Mouse (Mus musculus): ENCODE measurements around the gene S100a3.

The S100a3 gene

DNA sequence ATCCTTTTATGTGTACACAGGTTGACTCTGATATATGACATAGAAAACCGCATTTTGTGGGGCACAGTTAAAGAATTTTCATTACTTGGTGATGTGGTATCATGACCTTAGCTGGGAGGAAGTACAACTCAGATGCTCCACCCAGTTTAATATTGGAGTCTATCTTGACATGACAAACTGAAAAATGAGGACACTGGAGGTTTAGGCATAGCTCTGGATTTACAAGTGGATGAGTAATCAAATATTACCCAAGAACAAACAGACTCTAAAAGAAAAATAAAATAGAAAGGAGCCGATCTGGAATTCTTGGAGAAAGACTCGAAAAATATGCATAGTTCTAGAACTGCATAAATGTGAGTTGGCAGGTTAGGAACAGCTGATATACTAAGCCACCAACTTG, 14.9 kb downstream of the S100a3 start:
- no peak for DNase-seq

DNA sequence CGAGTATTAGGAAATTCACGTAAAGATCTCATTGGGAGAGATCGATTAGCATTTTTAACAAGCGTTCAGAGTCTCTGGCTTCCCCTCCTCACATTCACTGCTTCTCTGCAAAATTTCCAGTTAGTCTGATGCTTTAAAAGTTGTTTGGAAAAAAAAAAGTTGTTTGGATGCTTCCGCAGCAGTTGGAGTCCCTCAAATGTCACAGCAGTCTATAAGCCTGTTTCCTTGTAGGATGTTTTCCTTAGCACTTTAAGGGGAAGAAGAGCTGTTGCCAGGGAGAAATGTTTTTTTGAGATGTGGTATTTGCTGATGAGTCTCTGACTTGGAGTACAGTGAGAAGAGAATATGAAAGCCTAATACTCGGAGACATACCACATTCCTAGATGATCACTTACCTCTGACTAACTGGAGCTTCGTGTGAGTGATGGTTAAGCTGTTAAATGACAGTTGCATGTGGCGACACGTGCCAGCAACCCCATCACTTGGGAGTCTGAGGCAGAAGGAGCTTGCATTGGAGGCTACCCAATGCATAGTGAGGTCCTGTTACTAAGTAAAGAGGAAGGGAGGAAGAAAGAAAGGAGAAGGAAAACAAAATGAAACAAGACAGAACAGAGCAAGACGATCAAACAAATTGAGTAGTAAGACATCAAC, 16.1 kb downstream of the S100a3 start:
- no peak for DNase-seq

DNA sequence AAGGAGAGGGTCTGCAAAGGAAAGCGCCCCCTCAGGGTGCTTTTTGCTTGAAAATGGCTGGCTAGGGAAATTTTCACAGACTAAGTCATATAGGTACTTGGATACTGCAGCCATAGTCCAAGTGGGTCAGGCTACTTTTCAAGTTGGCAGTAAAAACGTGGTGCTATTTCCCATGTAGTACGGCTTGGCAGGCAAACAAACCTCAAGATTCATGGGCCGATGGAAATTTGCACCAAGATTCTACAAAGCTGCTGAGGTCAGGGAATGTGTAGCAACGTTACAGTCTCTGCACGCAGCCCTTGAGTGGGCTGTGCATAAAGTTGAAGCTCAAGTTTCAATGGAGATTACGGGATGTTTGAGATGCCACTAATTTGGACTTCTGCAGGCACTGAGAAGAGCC, 19.1 kb downstream of the S100a3 start:
- DNase-seq = no peak

DNA sequence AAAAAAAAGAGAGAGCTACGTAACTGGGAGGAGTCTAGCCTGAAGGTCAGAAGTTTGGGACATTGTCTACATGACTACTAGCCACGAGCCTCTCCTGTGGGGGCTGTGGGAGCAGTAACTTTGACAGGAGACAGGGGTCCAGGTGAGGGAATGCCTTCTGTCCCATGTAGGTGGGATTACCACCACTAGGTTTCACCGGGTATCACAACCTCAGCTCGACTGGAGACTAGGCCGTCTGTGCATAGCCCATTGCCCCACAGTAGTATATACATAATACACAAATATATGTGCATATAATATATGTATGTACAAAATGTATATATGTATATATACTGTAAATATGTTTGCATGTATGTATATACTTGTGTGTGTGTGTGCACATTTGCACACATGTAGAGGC, 20.8 kb downstream of the S100a3 start:
- no peak for DNase-seq

DNA sequence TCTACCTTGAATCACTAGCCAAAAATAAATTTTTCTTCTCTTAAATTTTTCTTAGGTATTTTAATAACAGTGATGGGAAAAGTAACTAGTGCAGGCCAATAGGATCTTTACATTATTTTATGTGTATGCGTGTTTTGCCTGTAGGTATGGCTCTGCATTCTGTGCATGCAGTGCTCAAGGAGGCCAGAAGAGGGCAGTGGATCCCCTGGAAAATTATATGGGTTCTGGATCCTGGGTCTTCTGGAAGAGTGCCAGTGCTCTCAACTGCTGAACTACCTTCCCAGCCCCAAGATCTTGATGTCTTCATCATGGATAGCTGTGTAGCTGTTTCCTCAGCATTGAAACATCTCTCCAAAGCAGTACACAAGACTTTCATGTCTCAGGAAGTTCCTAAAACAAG, 21.8 kb downstream of the S100a3 start:
- no peak for DNase-seq

DNA sequence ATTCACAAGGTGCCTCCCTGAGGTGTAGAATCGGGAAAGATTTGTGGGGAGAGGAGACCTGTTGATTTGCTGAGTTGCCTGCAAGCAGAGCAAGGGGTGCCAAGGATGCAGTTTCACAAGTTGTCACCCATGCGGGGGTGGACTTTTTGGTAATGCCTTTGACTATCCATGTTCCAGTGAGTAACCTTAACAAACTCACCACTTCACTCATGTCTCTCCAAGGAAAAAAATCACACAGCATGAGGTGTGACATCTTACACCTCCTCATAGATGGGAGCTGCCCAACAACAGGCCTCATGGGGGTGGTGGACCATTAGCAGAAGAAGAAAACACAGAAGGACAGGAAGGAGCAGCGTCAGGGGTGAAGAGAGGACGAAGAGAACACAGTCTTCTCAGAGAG, 22.2 kb downstream of the S100a3 start:
- DNase-seq = no peak

DNA sequence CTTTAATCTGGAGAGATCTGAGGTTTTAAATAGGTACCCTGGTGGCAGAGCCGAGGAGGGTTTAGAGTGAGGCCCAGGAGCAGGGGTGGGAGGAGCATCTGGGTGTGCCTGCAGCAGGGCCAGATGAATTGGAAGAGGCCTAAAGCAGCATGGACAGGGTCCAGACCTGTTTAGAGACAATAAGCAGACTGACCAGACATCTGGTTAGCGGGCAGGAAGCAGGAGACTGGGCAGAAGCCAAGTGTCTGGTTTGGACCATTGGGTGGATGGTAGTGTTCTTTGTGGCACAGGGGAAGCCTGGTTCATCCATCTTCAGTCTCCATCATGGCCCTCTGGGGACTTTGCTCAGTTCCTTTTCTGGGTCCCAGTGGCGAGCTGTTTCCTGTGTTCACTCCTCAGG, 23.5 kb downstream of the S100a3 start:
- DNase-seq = no peak

DNA sequence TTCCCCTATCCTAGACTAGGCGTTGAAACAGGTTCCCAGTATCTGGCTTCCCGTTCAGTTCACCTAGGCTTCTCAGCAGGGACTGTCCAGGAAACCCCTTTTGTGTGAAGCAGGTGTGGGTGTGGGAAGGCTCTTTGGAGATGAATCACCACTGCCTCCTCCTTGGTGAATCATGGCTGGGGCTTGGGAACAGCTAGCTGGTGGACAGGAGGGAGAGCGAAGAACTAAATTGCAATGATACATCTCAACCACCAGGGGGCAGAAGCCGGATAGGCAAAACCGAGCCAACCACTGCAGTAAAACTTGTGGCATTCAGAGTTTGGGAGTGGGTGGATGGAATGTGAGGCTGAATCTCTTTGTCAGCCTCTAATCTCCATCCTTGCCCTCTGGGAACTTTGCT, 25.2 kb downstream of the S100a3 start:
- peak; percentile 41 for DNase-seq

DNA sequence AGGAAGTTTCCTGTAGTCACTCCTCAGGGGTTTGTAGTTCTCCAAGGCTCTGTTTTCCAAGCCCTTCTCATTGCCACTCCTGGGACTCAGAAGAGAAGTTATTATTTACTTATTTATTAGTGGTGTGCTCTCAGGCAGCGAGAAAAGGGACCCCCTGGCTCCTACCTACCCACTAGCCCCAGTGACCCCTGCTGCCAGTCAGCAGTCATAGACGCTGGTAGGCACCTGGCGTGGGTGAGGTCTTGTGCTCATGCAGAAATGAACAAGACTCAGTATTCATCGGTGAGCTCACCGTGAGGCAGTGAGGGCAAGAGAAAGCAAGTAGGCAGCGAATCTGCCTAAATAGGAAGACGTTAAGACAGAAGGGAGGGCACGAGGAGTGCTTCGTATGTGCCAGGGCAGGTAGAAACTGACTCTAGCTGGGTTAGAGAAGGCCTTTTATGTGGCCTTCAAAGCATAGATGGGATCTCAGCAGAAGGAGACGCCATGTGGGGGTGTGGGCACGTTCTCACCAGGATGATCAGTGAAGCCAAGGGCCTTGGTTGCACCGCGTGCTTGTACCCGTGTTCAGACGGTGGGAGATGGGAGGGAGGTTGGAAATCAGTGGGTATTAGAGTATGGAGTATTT, 25.8 kb downstream of the S100a3 start:
- no peak for DNase-seq

DNA sequence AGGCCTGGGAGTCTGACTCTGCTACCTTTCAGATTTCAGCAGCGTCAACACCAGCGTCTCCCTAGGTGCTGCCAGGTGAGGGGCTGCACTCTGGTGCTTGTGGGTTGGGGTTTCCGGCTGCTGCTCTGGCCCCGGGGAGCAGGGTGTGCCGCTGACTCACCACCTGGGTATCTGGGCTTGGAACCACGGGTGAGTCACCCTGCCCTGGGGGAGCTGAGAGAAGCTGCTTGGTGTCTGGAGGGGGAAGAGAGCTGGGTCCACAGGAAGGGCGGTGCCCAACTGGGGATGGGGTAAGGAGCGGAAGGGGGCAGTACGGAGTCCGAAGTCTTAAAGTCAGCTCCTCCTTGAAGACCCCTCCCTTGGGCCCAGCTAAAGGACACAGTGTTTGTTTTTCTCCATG, 26.5 kb downstream of the S100a3 start:
- no peak for DNase-seq

DNA sequence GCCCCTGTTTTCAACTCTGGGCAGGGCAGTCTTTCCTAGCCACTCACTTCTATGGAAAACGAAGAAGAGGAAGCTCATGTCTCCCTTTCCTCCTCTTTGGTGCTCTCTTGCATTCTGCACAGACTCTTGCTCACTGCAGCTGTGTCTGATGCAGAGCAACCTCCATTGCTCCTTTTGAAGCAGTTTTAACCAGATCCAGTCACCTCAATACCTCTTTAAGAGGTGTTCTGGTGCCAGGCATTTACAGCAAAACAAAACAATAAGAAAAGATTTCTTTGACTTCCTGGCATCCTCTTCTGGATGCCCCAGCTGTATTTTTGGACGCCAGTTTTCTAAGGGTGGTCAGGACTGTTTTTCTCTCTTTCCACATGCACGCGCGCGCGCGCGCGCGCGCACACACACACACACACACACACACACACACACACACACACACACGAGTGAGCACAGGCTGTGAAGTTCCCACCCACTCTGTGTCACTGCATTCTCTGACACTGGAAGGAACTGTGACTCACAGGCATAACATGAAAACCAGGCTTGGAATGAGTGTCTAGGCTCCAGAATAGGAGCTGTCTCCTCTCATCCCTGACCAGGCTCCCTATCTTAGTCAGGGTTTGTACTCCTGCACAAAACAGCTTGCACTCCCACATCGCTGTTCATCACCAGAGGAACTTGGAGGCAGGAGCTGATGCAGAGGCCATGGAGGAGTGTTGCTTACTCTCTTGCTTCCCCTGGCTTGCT, 27.2 kb downstream of the S100a3 start:
- no peak for DNase-seq

DNA sequence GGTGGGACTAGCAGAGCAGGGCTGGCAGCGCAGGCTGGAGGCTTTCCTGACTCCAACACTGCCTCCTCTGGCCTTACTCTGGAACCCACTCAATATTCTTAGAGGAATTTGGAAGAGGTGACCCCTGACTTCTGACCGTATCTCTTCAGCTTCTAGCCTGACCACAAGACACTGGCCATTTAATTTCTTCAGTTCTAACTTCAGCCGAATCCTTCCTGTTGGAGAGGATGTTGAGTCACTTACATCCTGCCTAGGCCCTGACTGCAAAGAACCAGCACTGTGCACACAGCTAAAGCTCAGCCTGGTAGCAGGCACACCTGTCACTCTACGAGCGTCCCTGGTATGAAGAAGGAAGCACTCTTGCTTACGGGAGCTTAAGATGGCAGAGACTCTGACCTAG, 29.0 kb downstream of the S100a3 start:
- DNase-seq = no peak

DNA sequence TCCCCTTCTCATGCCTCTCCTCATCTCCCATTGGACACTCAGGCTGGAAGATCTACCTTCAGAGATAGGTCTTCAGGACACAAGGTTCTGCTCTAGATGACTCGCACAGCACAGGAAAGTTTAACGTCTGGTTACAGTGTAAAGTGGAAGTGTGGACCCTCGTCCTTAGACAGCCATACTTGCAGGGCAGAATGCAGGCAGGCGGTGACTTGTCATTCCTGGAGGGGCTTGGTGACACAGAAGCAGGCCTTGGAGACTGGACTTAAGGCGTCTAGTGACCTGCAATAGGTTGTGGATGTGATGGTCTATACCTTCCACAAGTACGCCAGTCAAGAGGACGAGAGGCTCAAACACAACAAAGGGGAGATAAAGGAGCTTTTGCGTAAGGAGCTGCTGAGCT, 29.6 kb downstream of the S100a3 start, which contains the start of gene S100a2:
TSS of gene S100a2 (plus strand) at position 301 of the 400 bp plus-strand sequence.
- no peak for DNase-seq

DNA sequence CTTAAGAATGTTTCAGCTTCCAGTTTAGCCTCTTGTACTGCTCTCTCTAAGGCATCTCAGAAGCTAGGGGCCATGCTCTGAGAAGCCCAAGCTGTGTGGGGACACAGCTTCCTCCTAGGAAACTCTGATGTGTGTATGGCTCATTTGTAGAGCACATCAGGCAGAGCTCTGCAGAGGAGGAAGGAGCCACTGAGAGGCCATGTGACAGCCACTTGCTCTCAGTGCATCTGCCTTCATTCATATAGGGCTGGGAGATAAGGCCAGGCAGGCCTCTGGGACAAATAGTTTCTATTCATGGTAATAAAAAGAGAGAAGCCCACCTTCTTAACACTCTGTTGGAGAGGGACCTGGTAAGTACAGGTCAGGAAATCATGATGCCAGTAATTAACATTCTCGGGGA, 34.1 kb downstream of the S100a3 start:
- no peak for DNase-seq

DNA sequence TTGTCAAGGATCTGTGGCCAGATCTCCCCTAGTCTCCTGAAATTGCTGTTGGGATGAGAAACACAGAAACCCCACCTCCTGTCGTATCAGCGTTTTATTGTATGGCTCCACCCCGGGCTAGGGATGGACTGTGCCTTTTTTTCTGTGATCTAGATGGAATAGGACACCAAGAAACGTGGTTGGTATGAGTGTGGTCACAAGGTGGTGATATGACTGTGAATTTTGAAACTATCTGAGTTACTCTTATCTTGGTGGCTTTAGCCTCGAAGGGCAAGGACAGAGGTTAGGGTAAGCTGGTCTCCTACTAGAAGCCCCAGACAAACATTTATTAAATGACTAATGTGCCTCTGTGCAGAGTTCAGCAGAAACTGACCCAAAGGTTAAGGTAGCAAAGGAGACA, 35.2 kb downstream of the S100a3 start:
- no peak for DNase-seq

DNA sequence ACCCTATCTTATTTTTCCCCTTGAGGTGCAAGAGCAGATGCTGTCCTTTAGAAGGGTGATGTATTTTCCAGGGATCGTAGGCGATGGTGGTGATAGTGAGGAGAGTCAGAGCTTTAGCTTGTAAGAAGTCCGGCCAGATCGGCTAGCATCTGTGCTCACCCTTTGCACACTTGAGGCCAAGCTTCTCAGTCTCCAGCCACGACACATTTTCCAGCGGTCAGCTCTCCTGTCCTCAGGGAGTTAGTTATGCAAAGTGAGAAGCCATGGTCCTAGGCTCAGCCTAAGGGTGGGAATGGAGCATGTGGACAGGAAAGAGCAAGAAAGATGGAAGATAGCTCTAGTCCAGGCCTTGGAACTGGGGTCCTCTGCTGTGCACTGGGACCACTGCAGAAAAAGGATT, 36.4 kb downstream of the S100a3 start:
- no peak for DNase-seq

DNA sequence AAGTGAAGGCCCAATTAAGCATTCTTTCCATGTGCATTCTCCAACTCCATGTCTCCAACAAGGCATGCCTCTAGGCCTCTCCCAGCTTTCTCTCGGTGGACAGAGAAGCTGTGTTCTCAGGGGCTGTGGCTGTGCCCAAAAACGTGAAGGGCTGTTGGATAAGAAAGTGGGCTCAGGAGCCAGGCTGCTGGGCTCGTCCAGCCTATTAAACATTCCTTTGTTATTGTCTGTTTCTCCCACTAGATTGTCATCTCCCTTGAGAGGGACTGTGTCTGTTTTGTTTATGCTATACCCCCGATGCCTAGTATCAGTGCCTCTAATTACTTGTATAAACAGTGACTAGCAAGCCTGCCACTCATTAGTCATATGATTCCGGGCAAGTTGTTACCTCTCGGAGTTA, 37.4 kb downstream of the S100a3 start:
- DNase-seq = no peak

DNA sequence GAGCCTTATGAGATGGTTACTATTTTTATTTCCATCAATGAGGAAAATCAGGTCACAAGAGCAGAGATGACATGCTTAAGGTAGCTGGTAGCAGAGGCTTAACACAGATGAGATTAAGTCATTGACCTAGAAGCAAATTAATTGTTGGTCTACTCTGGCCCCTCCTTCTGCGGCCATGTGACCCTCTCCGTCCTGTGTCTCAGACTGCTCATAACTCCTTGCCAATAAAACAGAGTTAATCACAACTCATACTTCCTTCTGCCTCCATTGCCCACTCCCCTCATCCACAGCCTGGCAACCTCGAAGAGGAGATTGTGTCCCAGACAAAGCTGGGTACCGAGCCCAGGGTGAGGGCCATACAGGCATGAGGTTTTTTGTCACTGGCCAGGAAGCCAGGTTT, 37.8 kb downstream of the S100a3 start:
- no peak for DNase-seq

DNA sequence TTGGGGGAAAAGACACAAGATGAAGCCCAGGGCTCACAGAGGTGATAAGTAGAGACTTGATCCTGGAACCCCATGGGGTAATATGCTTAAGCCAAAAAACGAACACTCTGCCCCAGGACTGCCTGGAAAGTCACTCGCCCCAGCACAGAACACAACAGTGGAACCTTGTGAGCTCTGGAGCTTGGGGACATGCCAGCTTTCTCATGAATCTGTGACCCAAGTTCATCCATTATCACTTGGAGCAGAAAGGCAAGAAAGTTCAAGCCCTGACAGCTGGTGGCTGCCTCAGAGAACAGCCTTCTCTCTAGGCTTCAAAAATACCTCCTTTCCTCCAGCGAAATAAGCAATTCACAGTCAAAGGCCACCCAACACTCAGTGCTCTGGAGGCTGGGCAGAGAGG, 39.0 kb downstream of the S100a3 start:
- DNase-seq = no peak

DNA sequence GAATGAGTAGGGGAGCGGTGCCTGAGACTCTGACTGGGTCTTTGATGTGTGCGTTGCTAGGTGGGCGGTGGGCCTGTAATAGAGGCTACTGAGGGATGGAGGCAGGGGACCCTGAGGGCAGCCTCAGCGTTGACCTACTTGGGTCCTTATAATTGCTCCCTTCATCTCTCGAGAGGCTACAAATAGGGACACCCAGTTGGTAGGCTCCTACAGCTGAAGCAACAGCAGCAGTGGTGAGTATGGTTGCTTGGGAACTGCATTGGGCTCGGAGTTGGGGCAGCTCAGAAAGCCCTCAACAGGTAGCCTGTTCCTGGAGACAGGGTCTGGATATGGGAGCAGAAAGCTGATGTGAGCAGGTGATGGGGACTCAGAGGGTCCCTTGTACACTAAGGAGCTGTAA, 39.7 kb downstream of the S100a3 start:
- no peak for DNase-seq

DNA sequence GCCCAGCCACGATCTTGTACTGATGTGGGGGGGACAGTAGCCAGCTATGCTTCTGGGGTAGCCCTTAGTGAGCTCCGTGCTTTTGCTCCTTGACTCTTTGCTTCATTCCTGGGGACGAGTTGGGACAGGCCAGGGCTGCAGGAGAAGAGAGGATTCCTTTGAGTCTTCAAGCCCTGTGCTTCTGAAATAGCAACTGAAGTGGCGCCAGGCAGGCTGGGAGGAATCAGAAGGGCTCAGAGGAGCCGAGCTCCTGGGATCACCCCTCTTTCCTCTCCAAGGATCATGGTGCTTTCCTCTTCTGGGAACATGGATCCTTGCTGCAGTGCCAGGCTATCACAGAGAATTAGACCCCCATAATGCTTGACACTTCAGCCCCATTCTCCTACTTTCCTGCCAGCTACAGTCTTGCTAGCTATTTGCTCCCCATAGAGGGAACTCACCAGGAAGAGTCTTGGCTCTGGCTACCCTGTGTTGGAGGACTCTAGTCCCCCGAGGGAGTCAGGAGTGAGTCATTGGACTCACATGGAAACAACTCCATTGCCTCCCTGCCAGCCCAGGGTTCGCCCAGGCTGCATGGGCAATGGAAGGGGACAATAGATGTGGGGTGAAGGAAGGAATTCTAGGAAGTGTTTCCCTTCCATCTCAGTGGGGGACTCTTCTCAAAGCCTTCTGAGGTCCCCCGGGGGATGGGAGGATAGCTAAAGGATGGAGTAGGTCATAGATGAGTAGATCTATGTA, 40.2 kb downstream of the S100a3 start:
- no peak for DNase-seq

DNA sequence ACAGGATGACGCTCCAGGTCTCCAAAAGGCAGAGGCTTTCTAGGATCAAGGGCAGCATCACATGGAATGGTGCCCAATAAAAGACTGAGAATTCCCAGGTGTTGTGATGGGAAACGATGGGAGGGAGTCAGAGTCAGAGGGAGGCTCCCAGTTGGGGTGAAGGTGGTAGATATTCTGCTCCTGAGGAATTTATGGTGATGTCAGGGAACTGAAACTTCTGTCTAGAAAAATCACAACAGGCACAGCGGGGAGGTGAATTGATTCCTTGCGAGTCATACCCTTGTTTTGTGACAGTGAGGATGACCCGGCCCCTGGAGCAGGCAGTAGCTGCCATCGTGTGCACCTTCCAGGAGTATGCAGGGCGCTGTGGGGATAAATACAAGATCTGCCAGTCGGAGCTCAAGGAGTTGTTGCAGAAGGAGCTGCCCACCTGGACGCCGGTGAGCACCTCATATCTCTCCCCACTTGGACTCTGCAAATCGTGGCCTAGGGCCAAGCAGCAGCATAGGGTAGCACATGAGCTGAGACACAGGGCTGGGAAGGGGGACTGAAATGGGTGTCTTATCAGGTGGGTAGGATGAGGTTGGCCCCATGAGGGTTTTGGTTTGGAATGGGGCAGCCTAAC, 41.2 kb downstream of the S100a3 start, which contains the start of gene Gm42674:
TSS of gene Gm42674 (plus strand) at position 419 of the 625 bp plus-strand sequence.
- no peak for DNase-seq

DNA sequence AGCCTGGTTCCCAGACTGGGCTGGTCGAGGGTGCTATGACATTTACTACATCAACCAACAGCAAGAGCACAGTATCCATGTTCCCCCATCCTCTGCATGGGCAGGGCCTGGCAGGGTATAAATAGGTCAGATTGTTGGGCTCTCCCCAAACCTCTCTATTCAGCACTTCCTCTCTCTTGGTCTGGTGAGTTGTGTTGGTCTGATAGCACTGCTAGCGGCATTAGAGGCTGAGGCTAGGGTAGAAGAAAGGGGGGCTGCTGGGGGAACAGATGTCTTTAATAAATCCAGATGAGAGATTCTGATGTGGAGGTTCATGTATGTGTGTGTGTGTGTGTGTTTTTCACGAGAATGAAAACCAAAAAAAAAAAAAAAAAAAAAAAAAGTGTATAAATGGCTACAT, 43.2 kb downstream of the S100a3 start, which contains the start of gene S100a4:
TSS of gene S100a4 (plus strand) at position 149 of the 400 bp plus-strand sequence.
- no peak for DNase-seq

All from right cerebral cortex, postnatal 14 days (tissue).